Mouse (Mus musculus) thymus, adult 2 months (tissue): ENCODE measurements around the gene Rnf111. TPM values are rescaled to one million over a fixed set of nuclear protein-coding genes. Genes with fewer than 3 reads are reported as not detected.

Source experiments
- DNase-seq: peaks from one replicate; pipeline ENCODE4 v3.0.0; 2021
- H3K27ac ChIP-seq: fragments of 200-500 bp; 2 replicates; pipeline ENCODE4 v1.5.1; 2012; ENCODE audit warnings: low read length, control low read depth; ENCODE audit not compliant: control insufficient read depth, insufficient read depth
- H3K27me3 ChIP-seq: fragments of 200-500 bp; 2 replicates; pipeline ENCODE4 v1.6.1; 2012; ENCODE audit warnings: mild to moderate bottlenecking, low read length, moderate library complexity, mixed read lengths; ENCODE audit not compliant: control insufficient read depth, insufficient read depth
- H3K36me3 ChIP-seq: fragments of 200-500 bp; 2 replicates; pipeline ENCODE4 v1.6.1; 2012; ENCODE audit warnings: mild to moderate bottlenecking, low read length, moderate library complexity; ENCODE audit not compliant: control insufficient read depth, insufficient read depth
- H3K4me1 ChIP-seq: fragments of 200-500 bp; replicated peaks from 2 replicates; pipeline ENCODE4 v1.6.1; 2012; ENCODE audit warnings: low read length; ENCODE audit not compliant: control insufficient read depth, insufficient read depth
- H3K4me3 ChIP-seq: fragments of 200-500 bp; 2 replicates; pipeline ENCODE4 v1.5.1; 2012; ENCODE audit warnings: mild to moderate bottlenecking, low read length, control low read depth, moderate library complexity; ENCODE audit not compliant: control insufficient read depth, insufficient read depth
- CTCF ChIP-seq: fragments of 200-500 bp; IDR thresholded peaks from 2 replicates; pipeline ENCODE4 v1.5.1; 2012; ENCODE audit warnings: mild to moderate bottlenecking, control low read depth, low read length, moderate library complexity, borderline replicate concordance; ENCODE audit not compliant: control insufficient read depth, poor library complexity, insufficient read depth; ENCODE audit errors: extremely low read depth
- POLR2A ChIP-seq: fragments of 200-500 bp; IDR thresholded peaks from 2 replicates; pipeline ENCODE4 v1.6.1; 2012; ENCODE audit warnings: mild to moderate bottlenecking, low read length, control low read depth, moderate library complexity; ENCODE audit not compliant: control insufficient read depth, poor library complexity, insufficient read depth; ENCODE audit errors: extremely low read depth
- WGBS: fragments of 180-500 bp; shearing (Covaris S2); methylation state at CpG from one replicate; pipeline ENCODE4 v1.1.7; 2018; 5-methylcytosine and 5-hydroxymethylcytosine counted together
- polyA plus RNA-seq: library from polyadenylated mRNA; depleted of rRNA; stranded (reverse); fragments of >200 nt; gene quantifications from 2 replicates; pipeline ENCODE4 v1.2.3, GENCODE M21; 2012

Gene Rnf111
- polyA plus RNA-seq, 1 experiment: 94.5 TPM

GRCm38 (mm10) chr9:70543048-70543880 lies 39.7 kb upstream of the Rnf111 start:
- 1% methylated on average over 58 of the region's 64 CpGs for WGBS
- H3K27me3 ChIP-seq: no peaks in the 10 kb centered on the region
- peak overlapping the region; percentile 80 for H3K27ac ChIP-seq
- peaks cover 4% of the 10 kb centered on the region; the same call in 1 of the 2 replicates for H3K36me3 ChIP-seq
- H3K4me1 ChIP-seq: no peaks in the 10 kb centered on the region
- peak overlapping the region; percentile 82 for H3K4me3 ChIP-seq
- peak; percentile 13; the same call in 1 of the 2 replicates for TF ChIP-seq CTCF
- no peak for TF ChIP-seq POLR2A
- peak; percentile 68 for DNase-seq

- no peaks in the 10 kb centered on the region for H3K27me3 ChIP-seq
- WGBS: under 1% methylated on average over 72 of the region's 75 CpGs
- peak; percentile 92 for TF ChIP-seq POLR2A
- TF ChIP-seq CTCF: 0 out of 2 replicates have a peak, but pooled peaks have one; percentile 9
- no peaks in the 10 kb centered on the region for H3K36me3 ChIP-seq
- peak within 1 kb of the TSS; percentile 82 for H3K4me3 ChIP-seq
- peak within 1 kb of the TSS; percentile 80 for H3K27ac ChIP-seq
- peak; percentile 100 for DNase-seq
- no peaks in the 10 kb centered on the region for H3K4me1 ChIP-seq
Measured at GRCm38 (mm10) chr9:70542305-70543041, 38.9 kb upstream of the Rnf111 start, which contains the start of gene Sltm. Gene Sltm (plus strand): TSS chr9:70542754.

- no peak overlapping the region for H3K27ac ChIP-seq
- TF ChIP-seq POLR2A: no peak
- no peak for TF ChIP-seq CTCF
- no peak for DNase-seq
- no peaks in the 10 kb centered on the region for H3K4me1 ChIP-seq
- H3K4me3 ChIP-seq: no peak overlapping the region
- no peaks in the 10 kb centered on the region for H3K27me3 ChIP-seq
- WGBS: 30% methylated on average over 6 of the region's 6 CpGs
- no peaks in the 10 kb centered on the region for H3K36me3 ChIP-seq
Measured at GRCm38 (mm10) chr9:70541584-70541983, 38.1 kb upstream of the Rnf111 start.

- TF ChIP-seq CTCF (no peak), POLR2A (no peak)
- 93% methylated on average over 3 of the region's 3 CpGs for WGBS
- DNase-seq: no peak
- H3K36me3 ChIP-seq: no peaks in the 10 kb centered on the region
- H3K27me3 ChIP-seq: no peaks in the 10 kb centered on the region
- H3K4me1 ChIP-seq: no peaks in the 10 kb centered on the region
- no peak overlapping the region for H3K4me3 ChIP-seq
- no peak overlapping the region for H3K27ac ChIP-seq
Measured at GRCm38 (mm10) chr9:70533328-70533727, 29.8 kb upstream of the Rnf111 start.

- Histone ChIP-seq H3K36me3 (no peaks in the 10 kb centered on the region), H3K27me3 (no peaks in the 10 kb centered on the region), H3K27ac (no peak overlapping the region), H3K4me3 (no peak overlapping the region), H3K4me1 (no peaks in the 10 kb centered on the region)
- 26% methylated on average over 7 of the region's 7 CpGs for WGBS
- TF ChIP-seq POLR2A (no peak), CTCF (no peak)
- peak; percentile 17 for DNase-seq
Measured at GRCm38 (mm10) chr9:70524366-70524765, 20.8 kb upstream of the Rnf111 start.

- Histone ChIP-seq H3K4me1 (no peaks in the 10 kb centered on the region), H3K36me3 (no peaks in the 10 kb centered on the region), H3K27me3 (no peaks in the 10 kb centered on the region), H3K27ac (no peak overlapping the region), H3K4me3 (no peak overlapping the region)
- no peak for DNase-seq
- 95% methylated on average over 3 of the region's 3 CpGs for WGBS
- no peak for TF ChIP-seq POLR2A
- no peak for TF ChIP-seq CTCF
Measured at GRCm38 (mm10) chr9:70523813-70524212, 20.3 kb upstream of the Rnf111 start.
